Mouse (Mus musculus) retina, postnatal 7 days (tissue): Measurements from ENCODE around the gene Tbcd.

Source experiments
- DNase-seq: peaks from one replicate; pipeline ENCODE4 v3.0.0-alpha.2; 2012; ENCODE audit warnings: low read depth, low spot score

Tbcd gene

GRCm38 (mm10) chr11:121475699-121476415 is 24.1 kb downstream of the Tbcd start:
- peak; percentile 49 for DNase-seq

DNA sequence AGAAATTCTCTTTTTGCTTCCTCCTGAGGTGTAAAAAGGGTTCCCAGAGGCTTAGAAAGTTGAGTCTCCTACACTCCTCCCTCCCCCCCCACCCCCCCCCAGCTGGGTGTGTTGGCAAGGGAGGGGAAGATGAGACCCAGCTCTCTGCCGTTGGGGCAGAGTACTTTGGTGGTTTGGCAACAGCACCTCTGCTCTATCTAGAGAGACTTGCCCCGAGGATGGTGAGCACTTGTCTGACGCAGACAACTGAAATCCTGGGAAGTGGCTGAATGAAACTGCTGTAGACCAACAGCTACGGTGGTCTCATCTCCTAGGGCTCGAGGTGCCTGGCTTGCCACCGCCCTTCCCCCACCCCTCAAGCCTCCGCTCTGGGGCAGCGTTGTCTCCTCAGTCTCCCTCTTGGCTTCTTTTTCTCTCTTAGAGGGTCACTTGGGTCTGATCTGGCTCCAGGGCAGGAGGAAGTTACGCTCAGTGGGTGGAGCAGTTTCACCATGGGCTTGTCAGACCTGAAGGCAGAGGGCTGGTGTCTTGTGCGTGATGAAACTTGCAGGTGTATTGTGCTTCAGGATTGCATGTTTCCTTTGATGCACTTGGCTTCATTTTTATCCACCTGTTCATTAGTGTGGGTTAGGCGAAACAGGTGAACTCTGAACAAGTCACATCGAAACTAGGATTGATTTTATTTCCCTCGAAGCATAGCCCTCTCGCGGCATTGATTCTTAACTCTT is 27.9 kb downstream of the Tbcd start:
- DNase-seq = no peak

GRCm38 (mm10) chr11:121481129-121481528 is 29.4 kb downstream of the Tbcd start:
- DNase-seq = no peak

- no peak for DNase-seq
Measured at GRCm38 (mm10) chr11:121485882-121486281, 34.1 kb downstream of the Tbcd start.

- no peak for DNase-seq
Measured at GRCm38 (mm10) chr11:121490651-121491050, 38.9 kb downstream of the Tbcd start.

DNA sequence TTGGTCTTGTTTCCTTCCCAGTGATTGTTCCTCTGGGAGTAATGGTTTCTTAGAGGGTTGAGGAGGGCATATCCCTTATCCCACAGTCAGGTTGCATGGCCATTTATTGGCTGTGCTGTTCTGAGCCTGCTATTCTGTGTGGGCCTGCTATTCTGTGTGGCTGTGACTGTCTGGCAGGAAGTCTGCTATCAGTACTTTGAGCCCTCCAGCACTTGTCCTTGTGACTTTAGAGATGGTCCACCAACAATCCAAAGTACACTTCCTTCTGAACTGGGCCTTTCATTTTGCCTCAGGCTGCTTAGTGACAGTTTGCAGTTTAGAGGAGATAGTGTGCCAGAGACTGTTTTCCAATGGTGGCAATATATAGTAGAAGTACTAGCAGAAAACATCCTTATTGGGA is 48.8 kb downstream of the Tbcd start:
- DNase-seq = no peak

DNA sequence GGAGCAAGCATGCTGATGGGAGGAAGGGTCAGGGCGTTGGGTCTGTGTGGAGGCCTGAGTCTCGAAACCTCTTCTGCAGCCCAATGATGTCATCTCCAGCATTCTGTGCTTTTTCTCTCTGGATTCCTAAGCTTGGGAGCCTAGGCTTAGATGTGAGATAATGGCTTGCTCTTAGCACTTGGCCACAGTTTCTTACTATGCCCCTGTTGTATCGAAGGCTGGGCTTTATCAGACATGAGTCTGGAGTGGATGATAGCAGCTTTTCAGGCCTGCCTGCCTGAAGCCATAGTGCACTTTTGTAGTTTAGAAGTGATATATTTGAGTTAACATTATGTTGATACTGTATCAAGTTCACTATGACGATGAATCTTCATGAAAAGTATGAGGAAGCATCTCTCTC is 49.8 kb downstream of the Tbcd start:
- no peak for DNase-seq

GRCm38 (mm10) chr11:121502000-121502860 is 50.5 kb downstream of the Tbcd start:
- DNase-seq = no peak

DNA sequence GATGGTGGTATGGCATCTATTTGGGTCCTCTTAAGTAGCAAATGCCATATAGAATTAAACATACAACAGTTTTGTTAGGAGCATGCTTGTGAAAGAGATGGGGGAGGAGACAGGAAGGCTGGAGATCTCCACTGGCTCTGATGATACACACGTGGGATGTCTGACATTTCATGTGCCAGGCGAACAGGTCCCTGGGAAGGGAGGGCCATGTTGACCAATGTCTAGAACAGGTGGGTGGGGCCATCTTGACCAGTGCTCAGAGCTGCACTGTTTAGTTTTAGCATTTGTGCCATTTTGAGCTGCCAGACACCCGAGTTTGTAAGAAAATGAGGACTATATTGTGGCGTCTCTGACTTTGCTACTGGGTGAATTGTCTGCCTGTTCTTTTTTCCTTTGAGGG is 56.7 kb downstream of the Tbcd start:
- no peak for DNase-seq

DNA sequence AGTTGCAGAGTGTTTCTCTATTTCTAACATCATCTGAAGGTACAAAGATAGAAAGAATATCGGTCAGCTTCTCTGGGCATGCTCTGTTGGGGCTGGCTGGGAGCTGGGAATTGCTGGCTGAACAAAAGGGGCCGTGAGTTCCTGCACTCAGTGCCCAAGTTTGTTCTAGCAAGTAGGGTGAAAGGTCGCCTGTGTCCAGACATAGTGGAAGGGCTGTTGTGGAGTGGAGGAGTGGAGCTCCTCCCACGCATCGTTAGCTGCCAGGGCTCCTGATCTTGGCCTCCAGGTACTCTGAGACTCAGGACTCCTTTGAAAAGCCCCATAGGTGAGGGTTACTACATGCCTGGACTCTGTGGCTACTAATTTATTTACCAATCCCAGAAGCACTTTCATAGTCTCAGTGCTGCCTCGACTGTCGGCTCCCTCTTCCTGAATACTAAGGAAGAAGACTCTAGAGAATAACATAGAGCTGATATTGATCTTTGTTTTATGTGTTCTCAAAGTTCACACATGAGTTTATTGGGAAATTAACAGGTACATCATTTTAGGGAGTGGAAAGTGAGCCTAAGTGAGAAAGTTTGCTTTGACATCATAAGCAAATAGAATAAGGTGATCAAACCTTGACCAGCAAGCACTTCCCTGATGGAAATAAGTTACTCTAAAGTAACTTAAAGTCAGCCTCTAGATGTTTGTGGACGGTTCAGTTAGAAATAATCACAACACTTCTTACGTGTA is 58.9 kb downstream of the Tbcd start:
- no peak for DNase-seq

GRCm38 (mm10) chr11:121512896-121513572 is 61.3 kb downstream of the Tbcd start:
- DNase-seq = no peak

GRCm38 (mm10) chr11:121515996-121516395 is 64.2 kb downstream of the Tbcd start:
- no peak for DNase-seq

- no peak for DNase-seq
Measured at GRCm38 (mm10) chr11:121516906-121517305, 65.2 kb downstream of the Tbcd start.

DNA sequence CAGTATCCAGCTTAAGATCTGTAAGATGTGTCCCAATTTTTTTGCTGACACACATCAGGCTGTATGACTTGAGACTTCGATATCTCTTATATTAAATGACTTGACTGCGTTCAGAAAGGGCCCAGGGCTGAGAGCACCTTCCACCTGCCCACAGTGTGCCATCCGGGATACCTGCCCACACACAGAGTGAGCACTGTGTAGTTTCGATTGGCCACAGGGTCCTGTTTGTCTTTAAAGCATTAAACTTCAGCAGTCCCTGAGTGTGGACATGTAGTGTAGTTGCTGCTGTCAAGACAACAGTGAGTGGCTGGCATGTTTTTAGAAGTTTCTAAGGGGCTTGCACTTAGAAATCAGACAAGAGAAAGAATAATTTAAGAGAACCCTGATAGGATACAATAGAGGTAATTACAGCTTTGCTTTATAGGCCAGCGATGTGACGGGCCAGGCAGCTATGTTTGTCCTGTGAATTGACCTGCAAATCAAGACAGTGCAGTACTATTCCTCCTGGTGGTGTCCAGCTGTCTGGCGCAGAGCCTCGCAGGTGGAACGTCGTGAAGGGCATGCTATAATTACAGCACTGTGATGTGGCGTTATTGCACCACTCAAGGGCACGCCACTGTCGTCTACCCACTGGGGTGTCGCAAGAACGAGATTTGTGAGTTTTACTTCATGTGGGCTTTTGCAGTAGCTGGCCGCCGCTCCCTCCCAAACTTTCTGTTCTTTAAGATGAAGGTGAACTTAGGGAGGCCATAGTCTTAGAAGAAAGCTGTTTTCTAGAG is 66.1 kb downstream of the Tbcd start:
- no peak for DNase-seq

DNA sequence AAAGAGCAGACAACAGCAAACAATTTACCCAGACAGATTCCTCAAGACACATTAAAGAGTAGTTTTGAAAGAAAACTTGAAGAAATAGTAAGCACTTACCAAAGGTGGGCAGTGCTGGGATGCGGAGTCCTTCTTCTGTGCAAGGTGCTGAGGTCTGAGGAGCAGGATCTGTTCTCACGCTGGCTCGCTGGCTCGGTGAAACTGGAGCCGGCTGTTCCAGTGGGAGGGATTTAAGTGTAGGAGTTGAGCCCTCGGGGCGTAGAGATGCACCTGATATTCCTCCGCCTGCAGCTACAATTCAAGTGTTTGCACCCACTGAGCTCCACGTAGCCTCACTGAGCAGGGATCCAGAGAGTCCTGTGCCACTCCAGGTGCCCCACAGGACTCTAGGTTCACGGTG is 67.4 kb downstream of the Tbcd start, which contains the start of gene Zfp750:
Zfp750 (minus strand) TSS at position 203 of the 400 bp plus-strand sequence.
- no peak for DNase-seq

DNA sequence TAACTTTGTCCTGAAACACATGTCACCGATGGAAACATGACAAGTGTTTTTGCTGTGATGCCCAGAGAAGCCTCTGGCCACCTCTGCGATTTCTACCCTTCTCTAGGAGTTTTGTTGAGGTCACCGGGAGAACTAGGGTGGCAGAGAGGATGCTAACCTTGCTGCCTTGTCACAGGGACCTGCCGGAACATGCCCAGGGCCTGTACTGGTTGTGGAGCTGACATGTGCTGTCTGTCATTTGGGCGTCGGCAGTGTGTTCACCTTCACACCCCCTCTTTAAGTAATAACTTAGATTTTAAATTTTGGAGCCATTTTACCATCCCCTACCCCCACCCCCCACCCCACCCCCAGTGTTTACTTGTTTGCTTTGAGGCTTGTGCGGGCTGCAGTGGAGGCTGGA is 68.0 kb downstream of the Tbcd start:
- no peak for DNase-seq

- no peak for DNase-seq
Measured at GRCm38 (mm10) chr11:121520761-121521160, 69.0 kb downstream of the Tbcd start.

- no peak for DNase-seq
Measured at GRCm38 (mm10) chr11:121522156-121522762, 70.5 kb downstream of the Tbcd start.

DNA sequence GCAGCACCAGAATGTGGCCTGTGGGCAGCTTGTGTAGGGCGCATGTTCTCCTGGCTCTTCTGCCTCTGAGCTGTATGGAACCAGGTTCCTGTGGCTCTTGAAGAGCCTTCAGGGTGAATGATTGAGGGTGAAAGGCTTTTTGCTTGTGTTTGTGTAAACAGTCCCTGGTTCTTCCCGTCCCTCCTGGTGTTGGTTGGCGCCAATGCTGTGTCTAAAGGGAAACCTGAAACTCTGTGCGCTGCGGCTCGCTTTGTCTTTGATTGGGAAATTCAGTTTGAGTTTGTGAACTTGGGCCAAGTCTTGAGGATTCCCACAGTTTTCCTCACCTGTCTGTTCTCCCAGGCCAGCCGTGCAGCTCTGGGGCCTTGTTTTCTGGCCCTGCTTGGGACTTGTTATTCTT is 72.4 kb downstream of the Tbcd start:
- DNase-seq = no peak

DNA sequence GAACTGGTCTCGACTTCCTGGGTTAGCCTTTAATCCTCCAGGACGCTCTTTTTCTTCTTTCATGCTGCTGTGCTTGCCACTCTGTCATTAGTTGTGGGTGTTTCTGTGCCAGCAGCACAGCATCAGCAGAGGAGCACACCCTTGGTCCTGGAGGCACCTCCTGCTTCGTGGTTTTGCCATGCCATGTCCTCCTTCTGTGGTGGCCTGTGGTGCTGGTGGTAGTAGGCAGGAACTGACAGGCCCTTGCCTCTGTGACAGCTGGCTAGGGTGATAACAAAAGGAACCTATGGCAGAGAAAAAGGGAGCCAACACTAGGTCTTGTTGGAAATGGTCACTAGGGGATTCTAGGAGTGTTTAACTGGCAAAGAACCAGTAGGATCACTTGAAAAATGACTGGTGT is 78.0 kb downstream of the Tbcd start:
- no peak for DNase-seq
